Mouse (Mus musculus): ENCODE data around the gene Dnajc28. TPM values are rescaled to one million over a fixed set of nuclear protein-coding genes. Genes with fewer than 3 reads are reported as not detected.

Gene Dnajc28
- polyA plus RNA-seq, 1 experiment from 2014 or later = 3.8 TPM

Other genes with a start within 250 kb of the Dnajc28 start
- 59.4 and 70.0 TPM in 2 replicates for gene Ifnar2, start 246.2 kb downstream of the Dnajc28 start, polyA plus RNA-seq (2015; fragmentation: Nextera tagmentation; extraction: Ambion mirVana)
- 0.66 TPM in 1 of 2 replicates, not detected in the other for gene Gm21970, start 227.3 kb downstream of the Dnajc28 start, polyA plus RNA-seq (2015; fragmentation: Nextera tagmentation; extraction: Ambion mirVana)
- 29.5 and 33.2 TPM in 2 replicates for gene Il10rb, start 212.9 kb downstream of the Dnajc28 start, polyA plus RNA-seq (2015; fragmentation: Nextera tagmentation; extraction: Ambion mirVana)
- gene Ifnar1, start 133.8 kb downstream of the Dnajc28 start, polyA plus RNA-seq (2015; fragmentation: Nextera tagmentation; extraction: Ambion mirVana) = 54.2 and 55.0 TPM in 2 replicates
- gene Ifngr2, start 72.0 kb downstream of the Dnajc28 start, polyA plus RNA-seq (2015; fragmentation: Nextera tagmentation; extraction: Ambion mirVana) = 56.6 and 67.3 TPM in 2 replicates
- 53.6 and 54.3 TPM in 2 replicates for gene Tmem50b, start 21.2 kb downstream of the Dnajc28 start, polyA plus RNA-seq (2015; fragmentation: Nextera tagmentation; extraction: Ambion mirVana)
- 99.0 and 102 TPM in 2 replicates for gene Gart, start 27.9 kb upstream of the Dnajc28 start, polyA plus RNA-seq (2015; fragmentation: Nextera tagmentation; extraction: Ambion mirVana)
- gene Son, start 28.5 kb upstream of the Dnajc28 start, polyA plus RNA-seq (2015; fragmentation: Nextera tagmentation; extraction: Ambion mirVana) = 110 and 121 TPM in 2 replicates
- gene Donson, start 69.7 kb upstream of the Dnajc28 start, polyA plus RNA-seq (2015; fragmentation: Nextera tagmentation; extraction: Ambion mirVana) = 17.3 and 19.0 TPM in 2 replicates
- gene Cryzl1, start 109.9 kb upstream of the Dnajc28 start, polyA plus RNA-seq (2015; fragmentation: Nextera tagmentation; extraction: Ambion mirVana) = 61.5 and 65.9 TPM in 2 replicates
- gene Itsn1, start 110.3 kb upstream of the Dnajc28 start, polyA plus RNA-seq (2015; fragmentation: Nextera tagmentation; extraction: Ambion mirVana) = 22.7 and 23.8 TPM in 2 replicates